Mouse (Mus musculus) C2C12 (cell line): Measurements from ENCODE around the gene Aars. TPM values are rescaled to one million over a fixed set of nuclear protein-coding genes. Genes with fewer than 3 reads are reported as not detected.
"Not testable (repeated sequence)": the region's sequence is repeated elsewhere in the genome, so short reads cannot be mapped to it uniquely, and the experiment has no call there.

Experiments
- H3K27me3 ChIP-seq: one replicate; pipeline ENCODE4 v1.6.1; 2011; ENCODE audit not compliant: control insufficient read depth, insufficient read depth, insufficient read length
- H3K36me3 ChIP-seq: one replicate; pipeline ENCODE4 v1.6.1; 2011; ENCODE audit not compliant: control insufficient read depth, insufficient read depth
- H3K4me3 ChIP-seq: one replicate; pipeline ENCODE4 v1.5.1; 2011; ENCODE audit warnings: mild to moderate bottlenecking, control low read depth; ENCODE audit not compliant: poor library complexity, insufficient read depth, severe bottlenecking
- H3K79me2 ChIP-seq: one replicate; pipeline ENCODE4 v1.6.1; 2011; ENCODE audit not compliant: control insufficient read depth, insufficient read depth
- H3K79me3 ChIP-seq: one replicate; pipeline ENCODE4 v1.6.1; 2011; ENCODE audit warnings: low read depth, control low read depth
- H3ac ChIP-seq: one replicate; pipeline ENCODE3; 2011; ENCODE audit warnings: low read depth; ENCODE audit not compliant: control insufficient read depth, insufficient read length
- CEBPB ChIP-seq: IDR thresholded peaks from one replicate; pipeline ENCODE4 v1.6.1; 2011; ENCODE audit warnings: low read depth, mild to moderate bottlenecking, control low read depth, moderate library complexity
- CTCF ChIP-seq: IDR thresholded peaks from one replicate; pipeline ENCODE4 v1.5.1; 2011; ENCODE audit not compliant: control insufficient read depth, insufficient read depth, insufficient read length
- FOSL1 ChIP-seq: IDR thresholded peaks from one replicate; pipeline ENCODE4 v1.8.0; 2011; ENCODE audit warnings: mild to moderate bottlenecking, low read length; ENCODE audit not compliant: poor library complexity, insufficient read depth, severe bottlenecking
- MAX ChIP-seq: IDR thresholded peaks from one replicate; pipeline ENCODE4 v1.6.1; 2011; ENCODE audit warnings: mild to moderate bottlenecking, control low read depth
- MYOD1 ChIP-seq: IDR thresholded peaks from one replicate; pipeline ENCODE4 v1.6.1; 2011; ENCODE audit warnings: low read depth; ENCODE audit not compliant: control insufficient read depth, insufficient read length
- MYOG ChIP-seq: IDR thresholded peaks from one replicate; pipeline ENCODE4 v1.6.1; 2011; ENCODE audit not compliant: control insufficient read depth, insufficient read length; ENCODE audit errors: extremely low read depth
- USF1 ChIP-seq: IDR thresholded peaks from one replicate; pipeline ENCODE4 v1.6.1; 2011; ENCODE audit warnings: low read depth, mild to moderate bottlenecking, control low read depth, moderate library complexity
- long read RNA-seq, 2 experiments: library from polyadenylated mRNA; unstranded; transcript quantifications; one replicate each; pipeline ENCODE4 v2.0.0; 2019 to 2020
- polyA plus RNA-seq: library from polyadenylated mRNA; unstranded; fragments of >200 nt; fragmentation: generic; extraction: Trizol; gene quantifications from one replicate; pipeline ENCODE4 v1.2.1, GENCODE M21; 2012; ENCODE audit warnings: missing spikeins

The Aars gene
- polyA plus RNA-seq: 152 TPM
- long read RNA-seq, experiment 1, full-length matches to known transcripts: 41 of 91 reads
- long read RNA-seq, experiment 1, partial matches to known transcripts: 35 of 91 reads
- long read RNA-seq, experiment 1, other reads (novel, unspliced or antisense): 15 of 91 reads
- long read RNA-seq, experiment 2, full-length matches to known transcripts: 564 of 1,075 reads
- long read RNA-seq, experiment 2, partial matches to known transcripts: 444 of 1,075 reads
- long read RNA-seq, experiment 2, other reads (novel, unspliced or antisense): 67 of 1,075 reads

DNA sequence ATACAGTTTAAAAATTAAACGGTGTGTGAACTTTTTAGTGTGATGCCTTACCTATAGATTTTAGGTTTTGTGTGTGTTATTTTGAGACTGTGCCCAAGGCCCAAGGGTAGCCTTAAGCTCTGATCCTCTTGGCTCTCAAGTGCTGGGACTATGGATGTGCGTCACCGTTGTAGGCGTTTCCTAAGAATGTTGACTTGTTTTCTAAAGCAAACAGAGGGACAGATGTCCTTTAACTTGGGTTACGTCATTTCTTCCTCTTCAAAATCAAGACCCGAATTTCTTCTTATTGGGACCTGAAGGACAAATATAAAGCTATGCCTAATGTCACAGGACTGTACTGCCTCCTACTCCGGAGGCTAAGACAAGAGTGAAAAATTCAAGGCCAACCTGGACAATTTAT lies at the start of gene Aars:
Gene Aars (plus strand): TSS at position 229 of the 400 bp plus-strand sequence.
- H3ac ChIP-seq: peak within 1 kb of the TSS; percentile 92
- H3K4me3 ChIP-seq: peak within 1 kb of the TSS; percentile 84
- no peaks in the 10 kb centered on the region for H3K27me3 ChIP-seq
- H3K79me3 ChIP-seq: peaks cover 30% of the 10 kb centered on the region
- peaks cover 21% of the 10 kb centered on the region for H3K36me3 ChIP-seq
- H3K79me2 ChIP-seq: peaks cover 42% of the 10 kb centered on the region
- TF ChIP-seq FOSL1: no peak
- TF ChIP-seq USF1: no peak
- no peak for TF ChIP-seq MYOG
- no peak for TF ChIP-seq CTCF
- TF ChIP-seq MAX: no peak
- no peak for TF ChIP-seq MYOD1

DNA sequence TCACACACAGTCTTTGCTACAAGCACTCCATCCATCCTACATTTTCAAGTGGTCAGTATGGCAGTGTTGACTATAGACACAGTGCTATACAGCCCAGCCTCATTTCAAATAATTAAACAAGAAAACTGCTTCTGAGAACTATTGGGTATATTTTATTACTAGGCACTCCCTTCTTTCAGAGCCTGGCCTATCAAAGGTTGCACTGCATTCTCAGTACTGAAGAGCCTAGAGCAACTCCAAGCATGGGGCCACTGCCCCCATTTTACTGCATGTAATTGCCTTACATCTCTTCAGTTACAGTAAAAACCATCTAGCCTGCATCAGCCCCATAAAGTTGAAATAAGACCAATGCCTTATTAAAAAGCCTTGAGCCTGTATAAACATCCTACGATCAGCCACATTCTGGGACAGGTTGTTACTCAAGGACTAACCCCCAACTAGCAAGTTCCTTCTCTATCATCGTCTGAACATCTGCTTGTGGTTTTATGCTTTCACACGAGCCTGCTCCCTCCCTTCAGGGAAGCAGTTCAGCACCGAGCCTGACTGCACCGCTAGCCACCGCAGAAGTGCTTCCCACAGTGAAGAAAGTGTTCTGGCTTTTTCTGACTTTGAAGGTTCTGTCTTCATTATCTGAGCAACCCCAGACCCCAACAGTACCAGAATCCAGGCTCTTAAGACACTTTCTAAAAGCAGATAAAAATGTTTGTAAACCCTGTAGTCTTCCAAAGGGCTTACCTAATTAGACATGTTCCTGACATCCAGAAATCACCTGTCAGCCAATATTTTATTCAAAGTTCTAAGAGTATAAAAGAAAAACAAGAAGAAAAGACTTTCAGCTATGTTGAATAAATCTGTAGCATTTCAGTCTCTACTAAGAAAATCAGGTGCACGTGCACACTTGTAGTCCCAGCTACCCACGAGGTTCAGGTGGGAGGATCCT lies 44.9 kb upstream of the Aars start:
- Histone ChIP-seq H3K27me3 (no peaks in the 10 kb centered on the region), H3K4me3 (no peak overlapping the region), H3K79me3 (peaks cover 5% of the 10 kb centered on the region), H3K79me2 (peaks cover 10% of the 10 kb centered on the region), H3K36me3 (peaks cover 90% of the 10 kb centered on the region), H3ac (no peak overlapping the region)
- TF ChIP-seq MYOG: no peak
- TF ChIP-seq FOSL1: no peak

DNA sequence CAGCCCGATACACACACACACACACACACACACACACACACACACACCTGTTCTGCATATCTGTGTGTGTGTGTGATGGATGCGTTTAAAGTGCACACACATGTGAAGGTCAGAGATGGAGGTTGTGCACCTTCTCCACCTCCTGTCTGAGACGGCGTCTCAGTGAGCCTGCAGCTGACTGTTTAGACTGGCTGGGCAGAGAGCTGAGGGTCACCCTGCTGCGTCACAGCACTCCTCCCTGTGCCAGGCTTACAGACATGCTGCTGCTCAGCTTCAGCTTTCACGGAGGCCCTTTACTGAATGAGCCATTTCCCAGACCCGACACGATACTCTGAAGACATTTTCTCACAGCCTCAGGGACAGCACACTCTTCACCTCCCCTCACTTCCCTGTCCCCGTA lies 42.9 kb upstream of the Aars start:
- peaks cover 77% of the 10 kb centered on the region for H3K36me3 ChIP-seq
- H3K27me3 ChIP-seq: no peaks in the 10 kb centered on the region
- no peak overlapping the region for H3K4me3 ChIP-seq
- H3K79me2 ChIP-seq: peaks cover 30% of the 10 kb centered on the region
- H3ac ChIP-seq: no peak overlapping the region
- TF ChIP-seq MYOD1 (no peak), FOSL1 (no peak), CEBPB (no peak), MYOG (no peak), MAX (no peak), CTCF (no peak)
- peaks cover 22% of the 10 kb centered on the region for H3K79me3 ChIP-seq

DNA sequence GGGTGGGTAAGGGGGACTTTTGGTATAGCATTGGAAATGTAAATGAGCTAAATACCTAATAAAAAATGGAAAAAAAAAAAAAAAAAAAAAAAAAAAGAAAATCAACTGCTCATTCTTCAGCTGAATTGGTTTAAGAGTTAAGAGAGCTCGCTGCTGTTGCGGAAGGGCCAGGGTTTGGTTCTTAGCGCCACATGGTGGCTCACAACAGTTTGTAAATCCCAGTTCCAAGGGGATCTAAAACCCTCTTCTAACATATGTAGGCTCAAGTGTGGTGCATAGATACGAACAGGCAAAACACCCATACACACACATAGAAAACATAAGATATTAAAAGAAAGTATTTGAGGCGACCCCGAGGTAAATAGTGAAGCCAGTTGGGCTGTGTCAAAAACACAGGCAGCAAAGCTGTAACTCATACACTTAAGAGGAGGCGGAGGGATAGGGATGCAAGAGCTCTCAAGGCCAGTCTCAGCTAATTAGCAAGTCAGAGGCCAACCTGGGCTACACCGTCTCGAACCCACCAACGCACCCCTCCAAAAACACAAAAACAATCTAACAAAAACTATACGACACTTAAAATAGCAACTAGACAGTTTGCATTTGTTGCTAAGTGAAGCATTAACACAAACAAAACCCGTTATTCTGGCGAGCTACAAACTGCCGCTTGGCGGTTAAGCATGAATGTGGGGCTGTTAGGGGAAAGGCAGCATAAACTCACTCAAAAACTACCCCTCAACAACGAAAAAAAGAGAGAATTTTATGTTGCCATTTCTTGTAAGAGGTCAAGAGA lies 36.1 kb upstream of the Aars start:
- peak overlapping the region; percentile 80 for H3ac ChIP-seq
- no peaks in the 10 kb centered on the region for H3K27me3 ChIP-seq
- H3K79me2 ChIP-seq: peaks cover 57% of the 10 kb centered on the region
- peak overlapping the region; percentile 93 for H3K4me3 ChIP-seq
- TF ChIP-seq USF1: no peak
- TF ChIP-seq CTCF: no peak
- H3K36me3 ChIP-seq: peaks cover 16% of the 10 kb centered on the region
- H3K79me3 ChIP-seq: peaks cover 37% of the 10 kb centered on the region

DNA sequence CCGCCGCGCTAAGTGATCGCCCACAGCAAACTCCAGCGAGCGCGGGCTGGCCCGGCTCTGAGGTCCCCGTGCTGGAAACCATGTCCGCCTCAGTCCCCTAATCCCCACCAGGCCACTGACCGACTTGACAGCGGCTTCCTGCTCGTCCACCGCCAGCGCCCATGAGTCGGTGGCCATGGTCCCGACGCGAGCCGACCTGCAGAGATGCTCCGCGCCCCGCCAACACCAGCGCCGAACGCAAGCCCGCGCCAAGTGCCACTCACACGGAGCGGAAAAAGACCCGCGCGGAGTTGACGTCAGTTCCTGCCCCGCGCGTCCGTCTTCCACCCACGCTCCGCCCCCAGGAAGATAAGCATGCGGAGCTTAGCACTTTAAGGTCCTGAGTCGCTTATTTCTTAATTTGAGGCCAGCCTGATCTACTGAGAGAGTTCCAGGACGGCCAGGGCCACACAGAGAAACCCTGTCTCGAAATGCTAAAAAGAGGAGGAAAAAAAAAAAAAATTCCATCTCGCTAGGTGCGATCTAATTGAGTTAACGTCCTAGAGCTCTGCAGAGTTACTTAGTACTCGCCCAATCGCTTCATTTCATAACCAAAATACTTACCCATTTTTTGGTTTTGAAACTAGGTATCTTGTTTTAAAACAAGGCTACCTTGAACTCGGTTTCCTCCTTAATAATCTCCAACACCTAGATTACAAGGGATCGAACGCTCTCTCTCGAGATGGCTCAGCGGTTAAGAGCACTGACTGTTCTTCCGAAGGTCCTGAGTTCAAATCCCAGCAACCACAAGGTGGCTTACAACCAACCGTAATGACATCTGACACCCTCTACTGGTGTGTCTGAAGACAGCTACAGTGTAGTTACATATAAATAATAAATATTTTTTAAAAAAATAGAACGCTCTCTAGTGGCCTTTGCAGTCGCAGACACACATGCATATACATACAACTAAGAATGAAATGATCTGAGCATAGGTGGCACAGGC lies 35.1 kb upstream of the Aars start, which contains the start of gene Ddx19a:
Gene Ddx19a (minus strand): TSS at position 254 of the 985 bp plus-strand sequence.
- H3K27me3 ChIP-seq: no peaks in the 10 kb centered on the region
- peaks cover 37% of the 10 kb centered on the region for H3K79me3 ChIP-seq
- TF ChIP-seq MAX: peak; percentile 91
- no peak for TF ChIP-seq MYOD1
- H3K79me2 ChIP-seq: peaks cover 49% of the 10 kb centered on the region
- peaks cover 8% of the 10 kb centered on the region for H3K36me3 ChIP-seq
- H3K4me3 ChIP-seq: peak within 1 kb of the TSS; percentile 93
- H3ac ChIP-seq: peak within 1 kb of the TSS; percentile 80

DNA sequence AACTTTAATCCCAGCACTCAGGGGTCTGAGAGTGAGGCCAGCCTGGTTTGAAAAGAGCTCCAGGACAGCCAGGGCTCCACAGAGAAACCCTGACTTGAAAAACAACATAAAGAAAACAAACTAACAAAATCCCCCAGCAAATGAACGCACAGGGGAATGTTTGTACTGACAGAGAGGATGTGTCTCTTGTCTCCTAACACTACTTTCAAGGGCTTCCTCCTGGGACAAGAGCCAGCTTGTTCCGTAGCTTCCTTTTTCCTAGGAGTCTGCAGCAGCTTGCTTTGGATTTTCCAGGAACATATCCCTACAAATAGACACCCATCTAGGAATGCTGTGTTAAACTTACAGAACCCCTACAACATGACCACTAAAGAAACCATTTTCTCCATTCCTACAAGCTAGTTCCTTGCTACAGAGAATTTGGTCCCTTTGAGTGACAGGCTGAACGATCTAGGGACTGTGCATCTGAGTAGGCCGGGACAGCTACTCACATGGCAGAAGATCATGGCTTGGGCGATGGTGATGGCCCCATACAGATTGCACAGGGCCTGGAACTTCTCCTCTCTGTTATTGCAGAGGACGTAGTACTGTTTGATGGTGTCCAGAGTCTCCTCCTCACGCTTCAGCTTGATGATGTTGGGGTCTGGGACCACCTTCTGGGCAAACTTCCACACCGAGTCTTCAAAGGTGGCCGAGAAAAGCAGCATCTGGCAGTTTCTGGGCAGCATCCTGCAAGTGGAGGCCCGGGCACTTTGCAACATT lies 22.5 kb upstream of the Aars start:
- H3K36me3 ChIP-seq: peaks cover 32% of the 10 kb centered on the region
- H3K4me3 ChIP-seq, H3K27me3 ChIP-seq, H3K79me3 ChIP-seq, H3K79me2 ChIP-seq, H3ac ChIP-seq: not testable (repeated sequence)

DNA sequence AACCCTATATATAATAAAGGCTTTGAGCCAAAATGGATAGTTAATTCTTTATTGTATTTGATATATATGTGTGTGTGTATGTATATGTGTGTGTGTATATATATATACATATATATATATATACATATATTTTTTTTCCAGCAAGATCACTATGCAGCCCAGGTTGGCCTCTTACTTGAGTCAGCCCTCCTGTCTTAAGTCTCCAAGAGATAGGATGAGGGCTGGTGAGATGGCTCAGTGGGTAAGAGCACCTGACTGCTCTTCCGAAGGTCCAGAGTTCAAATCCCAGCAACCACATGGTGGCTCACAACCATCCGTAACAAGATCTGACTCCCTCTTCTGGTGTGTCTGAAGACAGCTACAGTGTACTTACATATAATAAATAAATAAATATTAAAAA lies 6.3 kb upstream of the Aars start:
- H3K36me3 ChIP-seq, H3K79me3 ChIP-seq, H3K27me3 ChIP-seq, H3K79me2 ChIP-seq, H3ac ChIP-seq, H3K4me3 ChIP-seq: not testable (repeated sequence)
